Mouse (Mus musculus) lung, postnatal 25 days (tissue): Measurements from ENCODE around the gene Cdhr5.

ENCODE experiments used
- DNase-seq: peaks from one replicate; pipeline ENCODE4 v3.0.0; 2022; ENCODE audit warnings: low spot score

The Cdhr5 gene

DNA sequence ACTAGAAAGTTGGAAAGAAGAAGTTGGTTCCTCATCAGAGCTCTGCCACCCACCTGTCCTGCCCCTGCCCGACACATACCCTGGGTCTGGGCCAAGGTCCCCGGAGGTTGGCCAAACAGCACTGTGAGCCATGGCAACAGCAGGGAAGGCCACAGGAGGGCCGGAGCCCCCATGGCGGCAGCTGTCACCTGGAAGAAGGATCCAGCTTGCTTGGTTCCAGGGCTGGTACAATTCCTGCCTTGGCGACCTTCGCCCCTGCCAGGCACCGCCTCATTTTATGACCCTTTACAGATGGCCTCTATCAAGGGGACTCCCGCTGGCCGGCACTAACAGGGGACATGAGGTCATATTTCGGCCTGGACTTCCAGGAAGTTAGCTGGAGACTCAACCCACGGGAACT is at the start of gene Cdhr5:
TSS of gene Cdhr5 (minus strand) at position 241 of the 400 bp plus-strand sequence.
- no peak for DNase-seq

DNA sequence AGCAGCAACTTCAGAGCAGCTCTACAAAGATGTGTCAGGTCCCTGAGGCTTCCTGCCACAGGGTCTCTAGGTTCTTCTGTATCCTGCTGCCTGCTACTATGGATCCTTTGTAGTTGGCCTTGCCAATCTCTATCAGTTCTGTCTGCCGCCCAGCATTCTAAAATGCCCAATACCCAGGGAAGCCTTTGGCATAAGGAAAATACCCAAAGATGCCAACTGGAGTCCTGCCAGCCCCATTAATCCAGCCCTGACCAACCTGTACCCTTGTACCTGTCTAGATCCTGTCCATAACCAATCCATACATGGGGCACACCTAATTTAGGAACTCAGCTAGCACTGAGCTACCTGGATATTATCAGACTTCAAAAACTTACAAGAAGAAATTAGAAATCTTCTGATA is 48.1 kb upstream of the Cdhr5 start:
- no peak for DNase-seq

DNA sequence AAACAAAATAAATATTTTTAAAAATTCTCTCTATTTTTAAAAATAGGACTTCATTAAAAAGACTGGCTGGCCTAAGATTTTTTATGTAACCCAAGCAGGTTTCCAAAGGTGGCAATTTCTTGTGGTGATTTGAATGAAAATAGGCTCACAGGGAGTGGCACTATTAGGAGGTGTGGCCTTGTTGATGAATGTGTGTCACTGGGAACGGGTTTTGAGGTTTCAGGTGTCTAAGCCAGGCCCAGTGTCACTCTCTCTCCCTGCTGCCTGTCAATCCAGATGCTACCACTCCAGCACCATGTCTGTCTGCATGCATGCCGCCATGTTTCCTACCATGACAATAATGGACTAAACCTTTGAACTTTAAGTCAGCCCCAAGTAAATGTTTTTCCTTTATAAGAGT is 42.9 kb upstream of the Cdhr5 start:
- no peak for DNase-seq

DNA sequence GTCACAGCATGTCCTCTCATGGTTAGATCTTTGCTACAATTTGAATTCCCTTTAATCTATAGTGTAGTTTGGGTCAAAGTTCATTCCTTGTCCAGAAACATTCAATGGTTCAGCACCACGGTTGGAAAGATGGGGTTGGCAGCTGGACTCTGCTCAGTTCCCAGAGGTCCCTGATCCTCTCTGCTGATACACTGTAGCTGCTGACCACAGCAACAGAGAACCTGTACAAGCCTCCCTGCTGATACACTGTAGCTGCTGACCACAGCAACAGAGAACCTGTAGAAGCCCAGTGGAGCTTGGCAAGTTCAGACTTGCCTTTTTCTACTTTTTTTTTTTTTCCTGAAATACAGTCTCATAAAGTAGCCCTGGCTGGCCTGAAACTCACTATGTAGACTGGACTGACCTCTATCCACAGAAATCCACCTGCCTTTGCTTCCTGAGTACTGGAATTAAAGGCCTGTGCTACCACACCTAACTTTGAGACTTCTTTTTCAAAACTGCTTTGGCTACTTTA is 41.1 kb upstream of the Cdhr5 start:
- no peak for DNase-seq

GRCm38 (mm10) chr7:141315974-141316373 is 39.4 kb upstream of the Cdhr5 start:
- peak; percentile 45 for DNase-seq

- no peak for DNase-seq
Observed at GRCm38 (mm10) chr7:141315076-141315475, 38.5 kb upstream of the Cdhr5 start.

DNA sequence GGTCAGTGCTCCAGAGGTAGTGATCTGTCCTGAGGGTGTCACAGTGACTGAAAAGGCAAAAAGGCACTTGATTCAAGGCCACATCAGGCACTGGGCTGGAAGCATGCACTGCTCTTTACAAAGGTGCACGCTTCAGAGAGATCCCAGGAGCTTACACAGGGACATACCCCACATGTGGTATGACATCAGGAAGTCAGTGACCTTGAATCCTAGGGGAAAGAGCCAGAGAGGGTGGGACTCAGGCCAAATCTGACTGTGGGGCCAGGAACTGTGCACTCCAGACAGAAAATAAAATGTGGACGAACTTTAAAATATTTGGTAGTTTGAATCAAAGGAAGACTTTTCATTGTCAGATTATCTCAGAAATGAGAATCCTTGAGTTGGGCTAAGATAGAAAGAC is 37.8 kb upstream of the Cdhr5 start:
- no peak for DNase-seq

GRCm38 (mm10) chr7:141304537-141304936 is 28.0 kb upstream of the Cdhr5 start:
- no peak for DNase-seq

- DNase-seq, result peak; percentile 18
Observed at GRCm38 (mm10) chr7:141302702-141303268, 26.2 kb upstream of the Cdhr5 start.

GRCm38 (mm10) chr7:141301386-141301785 is 24.8 kb upstream of the Cdhr5 start:
- DNase-seq, result no peak

DNA sequence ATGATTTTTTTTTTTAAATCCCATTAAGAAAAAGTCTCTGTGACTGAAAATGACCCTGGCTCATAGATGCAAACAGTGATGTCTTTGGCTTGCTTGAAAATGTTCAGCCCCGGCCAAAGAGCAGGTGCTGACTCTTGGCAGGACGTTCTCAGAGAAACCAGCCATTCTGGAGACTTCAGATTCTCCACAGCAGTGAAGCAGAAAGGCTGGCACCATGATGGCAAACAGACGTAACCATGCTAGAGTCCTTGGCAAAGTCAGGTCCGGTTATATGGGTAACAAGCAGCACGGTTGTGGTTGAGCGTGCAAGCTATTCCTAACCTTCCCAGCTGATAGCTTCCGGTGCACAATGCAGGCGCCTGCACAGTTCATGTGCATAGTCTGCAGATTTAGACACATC is 22.6 kb upstream of the Cdhr5 start:
- no peak for DNase-seq

DNA sequence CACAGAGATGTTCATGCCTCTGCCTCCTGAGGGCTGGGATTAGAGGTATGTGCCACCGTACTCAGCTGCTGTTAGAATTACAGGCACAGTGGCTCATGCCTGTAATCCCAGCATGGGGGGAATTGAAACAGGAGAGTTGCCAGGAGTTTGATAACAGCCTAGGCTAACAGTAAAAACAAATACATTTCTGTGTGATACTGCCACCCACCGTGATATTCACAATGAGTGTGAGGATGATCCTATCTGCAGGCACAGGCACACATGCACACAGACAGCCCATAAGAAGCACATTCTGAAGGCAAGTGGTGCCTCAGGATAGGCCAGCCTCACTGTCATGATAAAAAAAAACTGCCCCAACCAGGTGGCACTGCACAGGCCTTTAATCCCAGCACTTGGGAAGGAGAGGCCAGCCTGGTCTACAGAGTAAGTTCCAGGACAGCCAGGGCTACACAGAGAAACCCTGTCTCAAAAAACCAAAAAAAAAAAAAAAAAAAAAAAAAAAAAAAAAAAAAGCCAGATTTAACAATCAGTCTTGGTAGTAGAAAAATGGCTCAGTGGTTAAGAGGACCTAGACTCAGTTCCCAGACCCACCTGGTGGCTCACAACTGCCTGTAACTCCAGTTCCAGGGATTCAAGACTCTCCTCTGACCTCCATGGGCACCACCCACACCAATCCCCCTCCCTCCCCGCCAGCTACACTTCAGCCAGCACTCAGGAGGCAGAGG is 21.5 kb upstream of the Cdhr5 start:
- DNase-seq, result no peak

GRCm38 (mm10) chr7:141294479-141294878 is 17.9 kb upstream of the Cdhr5 start:
- DNase-seq, result no peak

DNA sequence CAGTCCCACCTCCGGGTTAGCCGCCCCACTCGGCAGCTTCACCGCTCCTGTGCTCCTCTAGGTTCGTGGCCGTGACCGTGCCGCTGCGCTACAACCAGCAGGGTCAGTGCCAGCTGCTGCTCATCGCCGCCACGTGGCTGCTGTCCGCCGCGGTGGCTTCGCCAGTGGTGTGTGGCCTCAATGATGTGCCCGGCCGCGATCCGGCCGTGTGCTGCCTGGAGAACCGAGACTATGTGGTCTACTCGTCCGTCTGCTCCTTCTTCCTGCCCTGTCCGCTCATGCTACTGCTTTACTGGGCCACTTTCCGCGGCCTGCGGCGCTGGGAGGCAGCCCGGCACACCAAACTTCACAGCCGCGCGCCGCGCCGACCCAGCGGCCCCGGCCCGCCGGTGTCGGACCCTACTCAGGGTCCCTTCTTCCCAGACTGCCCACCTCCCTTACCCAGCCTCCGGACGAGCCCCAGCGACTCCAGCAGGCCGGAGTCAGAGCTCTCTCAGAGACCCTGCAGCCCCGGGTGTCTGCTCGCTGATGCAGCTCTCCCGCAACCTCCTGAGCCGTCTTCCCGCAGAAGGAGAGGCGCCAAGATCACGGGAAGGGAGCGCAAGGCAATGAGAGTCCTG is 17.4 kb upstream of the Cdhr5 start:
- peak; percentile 18 for DNase-seq

DNA sequence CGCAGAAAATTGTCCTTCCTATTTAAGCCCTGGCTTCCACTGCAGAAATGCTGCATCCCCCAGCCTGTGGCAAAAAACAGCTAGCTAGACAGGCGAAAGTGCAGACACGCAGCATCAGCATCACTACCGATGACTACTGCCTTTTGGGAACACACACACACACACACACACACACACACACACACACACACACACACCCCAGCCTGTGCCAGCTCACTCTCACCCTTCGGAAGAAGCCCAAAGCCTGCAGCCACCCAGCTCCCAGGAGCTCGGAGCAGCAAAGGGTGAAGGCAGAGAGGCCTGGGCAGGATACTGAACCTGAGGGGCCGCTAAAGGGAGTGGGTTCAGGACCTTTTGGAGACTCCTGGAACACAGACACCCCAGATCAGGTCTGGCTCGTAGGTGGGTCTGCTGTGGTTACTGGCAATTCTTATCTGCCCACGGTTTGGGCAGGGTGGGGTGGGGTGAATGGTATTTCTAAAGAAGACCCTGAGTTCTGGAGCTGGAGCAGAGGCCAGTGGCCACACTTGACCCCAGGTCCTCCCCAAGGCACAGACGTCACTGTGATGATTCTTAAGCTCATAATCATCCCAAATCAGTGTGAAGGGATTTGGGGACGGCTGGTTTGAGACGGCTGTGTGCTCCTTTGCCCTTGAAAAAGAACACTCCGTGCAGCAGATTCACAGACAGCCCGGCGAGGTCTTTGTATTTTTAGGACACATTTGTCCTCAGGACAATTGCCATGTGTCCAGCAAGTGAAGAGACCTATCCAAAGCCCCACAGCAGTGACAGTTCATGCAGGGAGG is 16.2 kb upstream of the Cdhr5 start:
- no peak for DNase-seq

GRCm38 (mm10) chr7:141291921-141292582 is 15.5 kb upstream of the Cdhr5 start, which contains the start of gene Drd4:
TSS of gene Drd4 (plus strand) at chr7:141292006.
- no peak for DNase-seq

GRCm38 (mm10) chr7:141288042-141288441 is 11.5 kb upstream of the Cdhr5 start:
- no peak for DNase-seq

GRCm38 (mm10) chr7:141282756-141283155 is 6.2 kb upstream of the Cdhr5 start:
- no peak for DNase-seq

GRCm38 (mm10) chr7:141281442-141281841 is 4.9 kb upstream of the Cdhr5 start:
- no peak for DNase-seq

- no peak for DNase-seq
Observed at GRCm38 (mm10) chr7:141278766-141279590, 2.4 kb upstream of the Cdhr5 start, which contains the start of gene Sct. TSS of gene Sct (minus strand) at chr7:141279133.
